Mouse (Mus musculus): ENCODE data around the gene Vasn. TPM values are rescaled to one million over a fixed set of nuclear protein-coding genes. Genes with fewer than 3 reads are reported as not detected.

Gene Vasn
- polyA plus RNA-seq, 1 experiment from 2014 or later, result 2.3 TPM

DNA sequence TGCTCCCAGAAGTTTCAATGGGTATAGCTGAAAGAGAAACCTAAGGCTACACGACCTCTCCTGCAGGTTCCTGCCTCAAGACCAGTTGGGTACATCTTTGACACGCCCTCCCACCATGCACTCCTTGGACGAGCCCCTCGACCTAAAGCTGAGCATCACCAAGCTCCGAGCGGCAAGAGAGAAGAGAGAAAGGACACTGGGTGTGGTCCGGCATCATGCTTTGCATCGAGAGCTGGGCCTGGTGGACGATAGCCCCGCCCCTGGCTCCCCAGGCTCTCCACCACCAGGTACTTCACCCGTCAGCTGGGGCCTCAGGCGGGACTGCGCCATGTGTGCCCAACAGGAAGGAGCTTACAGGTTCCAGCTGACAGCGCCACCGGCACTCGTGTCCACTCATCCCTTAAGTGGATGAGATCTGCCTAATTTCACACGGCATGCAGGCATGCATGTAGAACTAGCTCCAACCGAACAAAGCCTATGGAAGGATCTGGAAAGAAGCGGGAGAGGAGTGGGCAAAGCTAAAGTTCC lies 31.1 kb upstream of the Vasn start:
- no peak overlapping the region for H3K27ac ChIP-seq
- 83% methylated on average over 19 of the region's 19 CpGs for WGBS
- no peak for ATAC-seq

DNA sequence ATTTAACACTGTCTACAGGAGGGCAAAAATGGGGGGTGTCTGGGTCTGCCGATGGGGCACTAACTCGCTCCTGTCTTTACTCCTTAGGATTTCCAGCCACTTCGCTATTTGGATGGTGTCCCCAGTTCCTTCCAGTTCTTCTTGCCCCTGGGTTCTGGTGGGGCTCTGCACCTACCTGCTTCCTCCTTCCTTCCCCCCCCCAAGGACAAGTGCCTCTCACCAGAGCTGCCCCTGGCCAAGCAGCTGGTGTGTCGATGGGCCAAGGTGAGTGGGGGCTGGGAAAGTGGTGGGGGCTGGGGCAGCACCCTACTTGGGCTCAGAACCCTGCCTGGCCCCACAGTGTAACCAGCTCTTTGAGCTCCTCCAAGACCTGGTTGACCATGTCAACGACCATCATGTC lies 28.5 kb upstream of the Vasn start:
- Histone ChIP-seq H3K27ac (no peak overlapping the region), H3K36me3 (ENCODE audit: poor library complexity, severe bottlenecking) (peaks cover 73% of the 10 kb centered on the region), H3K9ac (no peak overlapping the region), H3K4me1 (peaks cover 15% of the 10 kb centered on the region), H3K9me3 (replicated peaks) (no peaks in the 10 kb centered on the region), H3K4me2 (no peak overlapping the region), H3K27me3 (no peaks in the 10 kb centered on the region), H3K4me3 (no peak overlapping the region)
- 94% methylated on average over 5 of the region's 5 CpGs for WGBS
- no peak for ATAC-seq

More for the DNA sequence above, 31.1 kb upstream of the Vasn start:
- H3K4me1 ChIP-seq, result peaks cover 39% of the 10 kb centered on the region
- no peaks in the 10 kb centered on the region for H3K9me3 ChIP-seq (replicated peaks)
- no peak overlapping the region for H3K4me3 ChIP-seq
- H3K4me2 ChIP-seq, result no peak overlapping the region
- H3K27me3 ChIP-seq, result no peaks in the 10 kb centered on the region
- no peak overlapping the region for H3K9ac ChIP-seq
- peaks cover 47% of the 10 kb centered on the region for H3K36me3 ChIP-seq (ENCODE audit: poor library complexity, severe bottlenecking)

DNA sequence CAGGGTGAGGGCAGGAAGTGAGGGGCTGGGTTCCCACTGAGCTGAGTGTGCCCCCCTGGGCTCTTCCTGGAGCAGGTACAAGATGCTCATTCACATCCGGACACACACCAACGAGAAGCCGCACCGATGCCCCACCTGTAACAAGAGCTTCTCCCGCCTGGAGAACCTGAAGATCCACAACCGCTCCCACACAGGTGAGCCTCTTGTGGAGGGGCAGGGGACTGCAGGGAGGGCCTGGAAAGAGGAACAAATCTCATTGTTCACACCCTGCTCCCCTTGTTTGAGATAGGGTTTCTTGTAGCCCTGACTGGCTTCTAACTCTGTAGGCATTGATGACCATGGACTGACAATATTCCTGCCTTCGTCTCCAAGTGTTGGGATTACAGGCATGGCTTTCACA lies 28.1 kb upstream of the Vasn start:
- Histone ChIP-seq H3K4me1 (peaks cover 10% of the 10 kb centered on the region), H3K27me3 (no peaks in the 10 kb centered on the region), H3K4me2 (no peak overlapping the region), H3K9ac (no peak overlapping the region), H3K27ac (no peak overlapping the region), H3K4me3 (no peak overlapping the region), H3K36me3 (ENCODE audit: poor library complexity, severe bottlenecking) (peaks cover 78% of the 10 kb centered on the region), H3K9me3 (replicated peaks) (no peaks in the 10 kb centered on the region)
- WGBS, result 93% methylated on average over 7 of the region's 7 CpGs
- ATAC-seq, result no peak

DNA sequence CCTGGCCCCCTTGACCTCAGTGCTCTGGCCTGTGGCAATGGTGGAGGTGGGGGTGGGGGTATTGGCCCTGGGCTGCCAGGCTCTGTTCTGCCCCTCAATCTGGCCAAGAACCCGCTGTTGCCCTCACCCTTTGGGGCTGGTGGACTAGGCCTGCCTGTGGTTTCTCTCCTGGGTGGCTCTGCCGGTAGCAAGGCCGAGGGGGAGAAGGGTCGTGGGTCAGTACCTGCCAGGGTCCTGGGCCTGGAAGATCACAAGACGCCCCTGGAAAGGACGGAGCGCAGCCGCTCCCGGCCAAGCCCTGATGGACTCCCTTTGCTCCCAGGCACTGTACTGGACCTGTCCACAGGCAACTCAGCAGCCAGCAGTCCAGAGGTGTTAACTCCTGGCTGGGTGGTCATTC lies 26.0 kb upstream of the Vasn start:
- WGBS, result 96% methylated on average over 9 of the region's 9 CpGs
- H3K27me3 ChIP-seq, result no peaks in the 10 kb centered on the region
- H3K9me3 ChIP-seq (replicated peaks), result no peaks in the 10 kb centered on the region
- no peak for ATAC-seq
- H3K4me2 ChIP-seq, result no peak overlapping the region
- H3K27ac ChIP-seq, result no peak overlapping the region
- peaks cover 93% of the 10 kb centered on the region for H3K36me3 ChIP-seq (ENCODE audit: poor library complexity, severe bottlenecking)
- H3K9ac ChIP-seq, result no peak overlapping the region
- no peaks in the 10 kb centered on the region for H3K4me1 ChIP-seq
- no peak overlapping the region for H3K4me3 ChIP-seq

DNA sequence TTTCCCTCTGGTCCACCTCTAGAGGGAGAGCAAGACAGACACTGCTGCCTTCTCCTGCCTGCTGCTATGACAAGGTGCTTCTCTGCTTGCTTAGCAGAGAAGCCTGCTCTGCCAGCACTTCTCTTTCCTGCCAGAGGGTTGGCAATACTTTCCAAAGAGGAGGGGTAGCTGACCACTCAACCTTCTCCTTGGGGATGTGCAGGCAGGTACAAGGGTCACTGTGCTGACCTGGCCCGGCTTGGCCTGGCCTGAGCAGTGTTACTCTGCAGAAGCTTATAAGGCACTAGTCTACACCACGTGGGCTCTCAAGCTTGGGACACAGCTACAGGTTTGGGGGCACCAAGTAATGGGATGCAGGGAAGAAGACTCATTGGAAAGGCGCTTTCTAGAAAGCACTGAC lies 25.1 kb upstream of the Vasn start:
- no peak overlapping the region for H3K9ac ChIP-seq
- H3K4me2 ChIP-seq, result no peak overlapping the region
- no peaks in the 10 kb centered on the region for H3K4me1 ChIP-seq
- peaks cover 92% of the 10 kb centered on the region for H3K36me3 ChIP-seq (ENCODE audit: poor library complexity, severe bottlenecking)
- no peak for ATAC-seq
- H3K27me3 ChIP-seq, result no peaks in the 10 kb centered on the region
- H3K27ac ChIP-seq, result no peak overlapping the region
- WGBS, result 90% methylated on average over 3 of the region's 3 CpGs
- H3K4me3 ChIP-seq, result no peak overlapping the region
- no peaks in the 10 kb centered on the region for H3K9me3 ChIP-seq (replicated peaks)

DNA sequence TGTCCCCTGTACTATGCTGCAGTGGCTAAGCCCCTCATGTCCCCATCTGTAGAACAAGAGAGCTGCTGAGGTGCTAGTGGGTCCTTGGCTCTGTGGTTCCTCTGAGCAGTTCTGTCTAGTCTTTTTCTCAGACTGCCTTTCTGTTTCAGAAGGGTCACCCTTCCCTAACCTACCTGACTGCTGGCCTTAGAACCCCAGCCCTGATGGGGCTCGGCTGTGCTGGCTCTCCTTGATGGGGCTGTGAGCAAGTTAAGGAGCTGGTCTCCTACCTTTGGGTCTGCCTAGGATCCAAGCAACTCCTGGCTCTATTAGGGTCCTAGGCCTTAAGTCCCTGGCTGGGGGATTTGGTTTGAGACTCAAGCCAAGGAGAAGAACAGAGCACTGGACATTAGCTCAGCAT lies 24.4 kb upstream of the Vasn start:
- H3K9me3 ChIP-seq (replicated peaks), result no peaks in the 10 kb centered on the region
- H3K4me2 ChIP-seq, result no peak overlapping the region
- ATAC-seq, result no peak
- H3K36me3 ChIP-seq (ENCODE audit: poor library complexity, severe bottlenecking), result peaks cover 92% of the 10 kb centered on the region
- H3K4me1 ChIP-seq, result no peaks in the 10 kb centered on the region
- no peaks in the 10 kb centered on the region for H3K27me3 ChIP-seq
- no peak overlapping the region for H3K9ac ChIP-seq
- WGBS, result 96% methylated on average over 1 of the region's 1 CpGs
- no peak overlapping the region for H3K4me3 ChIP-seq
- no peak overlapping the region for H3K27ac ChIP-seq

DNA sequence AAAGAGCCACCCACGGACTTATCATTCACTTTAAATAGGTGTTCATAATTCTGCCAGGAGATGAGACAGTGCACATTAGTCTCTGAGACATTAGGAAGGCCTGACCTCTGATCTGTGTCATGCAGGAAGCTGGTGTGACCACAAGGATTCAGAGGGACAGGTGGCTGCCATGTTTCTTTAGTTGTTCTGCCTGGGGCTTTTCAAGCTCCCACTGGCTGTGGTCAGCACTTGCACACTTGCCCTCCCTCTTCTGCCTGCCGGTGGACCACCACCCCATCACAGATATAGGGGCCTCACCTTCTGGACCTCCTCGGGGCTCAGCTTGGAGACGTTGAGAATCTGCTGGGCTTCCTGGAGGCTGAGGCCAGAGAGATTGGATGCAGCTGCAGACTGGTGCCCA lies 22.9 kb upstream of the Vasn start:
- Histone ChIP-seq H3K4me2 (no peak overlapping the region), H3K36me3 (ENCODE audit: poor library complexity, severe bottlenecking) (peaks cover 80% of the 10 kb centered on the region), H3K4me3 (no peak overlapping the region), H3K27me3 (no peaks in the 10 kb centered on the region), H3K4me1 (no peaks in the 10 kb centered on the region), H3K9me3 (replicated peaks) (no peaks in the 10 kb centered on the region), H3K9ac (no peak overlapping the region), H3K27ac (no peak overlapping the region)
- 83% methylated on average over 4 of the region's 4 CpGs for WGBS
- no peak for ATAC-seq

DNA sequence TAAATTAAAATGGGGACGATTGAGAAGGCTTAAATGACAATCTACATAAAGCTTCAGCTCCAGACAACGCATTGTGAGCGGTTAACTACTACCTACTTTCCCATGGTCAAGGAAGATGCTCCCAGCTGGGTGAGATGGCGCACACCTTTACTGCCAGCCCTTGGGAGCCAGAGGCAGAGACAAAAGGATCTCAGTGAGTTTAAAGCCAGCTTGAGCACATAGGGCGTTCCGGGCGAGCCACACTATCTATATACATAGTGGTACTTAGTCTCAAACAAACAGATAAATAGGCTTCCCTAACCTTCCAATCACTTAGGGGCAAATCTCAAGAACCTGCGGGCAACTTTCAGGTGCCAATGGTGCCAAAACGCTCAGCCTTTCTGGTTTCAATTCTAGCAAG lies 15.7 kb upstream of the Vasn start:
- peak; percentile 11; the same call in 1 of the 2 replicates for ATAC-seq
- Histone ChIP-seq H3K4me3 (peak overlapping the region; percentile 74), H3K27me3 (no peaks in the 10 kb centered on the region), H3K4me2 (peak overlapping the region; percentile 79), H3K36me3 (ENCODE audit: poor library complexity, severe bottlenecking) (peaks cover 28% of the 10 kb centered on the region), H3K9me3 (replicated peaks) (no peaks in the 10 kb centered on the region), H3K27ac (peak overlapping the region; percentile 54), H3K4me1 (peaks cover 19% of the 10 kb centered on the region), H3K9ac (peak overlapping the region; percentile 86)
- 22% methylated on average over 9 of the region's 9 CpGs for WGBS

DNA sequence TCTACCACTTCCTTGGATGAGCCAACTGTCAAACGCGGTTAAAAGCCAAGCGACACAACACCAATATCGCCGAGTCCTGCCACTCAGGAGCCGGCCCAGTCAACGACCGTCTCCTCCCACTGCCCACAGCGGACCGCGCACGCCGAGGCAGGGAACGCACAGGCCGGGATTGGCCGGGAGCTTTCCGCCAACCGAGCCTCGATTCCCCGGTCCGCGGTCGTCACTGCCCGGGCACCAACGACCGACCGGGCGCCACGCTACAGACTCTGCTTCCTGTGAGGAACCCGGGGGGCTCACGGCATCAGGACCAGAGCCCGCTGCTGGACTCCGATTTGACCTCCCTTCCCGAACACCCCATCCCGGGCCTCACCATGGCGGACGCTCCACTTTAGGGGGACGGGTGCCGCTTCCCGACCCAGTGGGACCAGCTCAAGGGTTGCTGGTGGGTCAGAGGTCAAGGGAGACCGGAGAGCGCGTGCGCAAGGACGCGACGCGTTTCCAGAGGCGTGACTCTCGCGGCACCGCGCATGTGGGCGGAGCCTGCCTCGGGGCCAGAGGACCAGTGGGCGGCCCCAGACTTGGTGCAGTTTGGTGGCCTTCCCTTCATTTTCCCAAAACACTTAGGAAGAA lies 15.1 kb upstream of the Vasn start, which contains the start of gene Pam16:
TSS of gene Pam16 (minus strand) at position 508 of the 630 bp plus-strand sequence.
- H3K27ac ChIP-seq, result peak within 1 kb of the TSS; percentile 54
- peak within 1 kb of the TSS; percentile 74 for H3K4me3 ChIP-seq
- H3K36me3 ChIP-seq (ENCODE audit: poor library complexity, severe bottlenecking), result peaks cover 25% of the 10 kb centered on the region; the same call in 1 of the 2 replicates
- H3K27me3 ChIP-seq, result no peaks in the 10 kb centered on the region
- peak within 1 kb of the TSS; percentile 86 for H3K9ac ChIP-seq
- ATAC-seq, result peak; percentile 87
- H3K4me2 ChIP-seq, result peak within 1 kb of the TSS; percentile 79
- peaks cover 19% of the 10 kb centered on the region for H3K4me1 ChIP-seq
- WGBS, result under 1% methylated on average over 56 of the region's 56 CpGs
- no peaks in the 10 kb centered on the region for H3K9me3 ChIP-seq (replicated peaks)

DNA sequence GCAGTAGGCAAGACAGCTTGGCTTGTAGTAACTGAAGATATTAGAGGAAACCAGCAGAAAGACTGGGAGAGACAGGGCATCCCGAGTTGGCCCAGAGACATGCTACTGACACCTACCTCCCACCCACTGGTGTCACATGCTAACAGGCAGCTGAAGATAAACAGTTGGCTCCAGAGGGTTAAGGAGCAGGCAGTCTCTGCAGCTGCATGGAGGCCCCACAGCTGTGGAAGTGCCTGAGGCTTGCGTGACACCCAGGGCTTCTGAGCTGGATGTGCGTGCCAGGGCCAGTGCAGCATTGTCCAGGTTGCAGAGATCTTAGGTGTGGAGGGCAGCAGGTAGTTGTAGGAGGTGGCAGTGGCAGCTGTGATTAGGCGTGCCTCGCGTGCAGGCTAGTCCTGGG lies 12.6 kb upstream of the Vasn start:
- H3K27ac ChIP-seq, result no peak overlapping the region
- ATAC-seq, result no peak
- no peaks in the 10 kb centered on the region for H3K9me3 ChIP-seq (replicated peaks)
- H3K36me3 ChIP-seq (ENCODE audit: poor library complexity, severe bottlenecking), result peaks cover 17% of the 10 kb centered on the region; the same call in 1 of the 2 replicates
- H3K4me2 ChIP-seq, result no peak overlapping the region
- H3K27me3 ChIP-seq, result no peaks in the 10 kb centered on the region
- 93% methylated on average over 6 of the region's 6 CpGs for WGBS
- peaks cover 19% of the 10 kb centered on the region for H3K4me1 ChIP-seq
- H3K4me3 ChIP-seq, result no peak overlapping the region
- no peak overlapping the region for H3K9ac ChIP-seq

DNA sequence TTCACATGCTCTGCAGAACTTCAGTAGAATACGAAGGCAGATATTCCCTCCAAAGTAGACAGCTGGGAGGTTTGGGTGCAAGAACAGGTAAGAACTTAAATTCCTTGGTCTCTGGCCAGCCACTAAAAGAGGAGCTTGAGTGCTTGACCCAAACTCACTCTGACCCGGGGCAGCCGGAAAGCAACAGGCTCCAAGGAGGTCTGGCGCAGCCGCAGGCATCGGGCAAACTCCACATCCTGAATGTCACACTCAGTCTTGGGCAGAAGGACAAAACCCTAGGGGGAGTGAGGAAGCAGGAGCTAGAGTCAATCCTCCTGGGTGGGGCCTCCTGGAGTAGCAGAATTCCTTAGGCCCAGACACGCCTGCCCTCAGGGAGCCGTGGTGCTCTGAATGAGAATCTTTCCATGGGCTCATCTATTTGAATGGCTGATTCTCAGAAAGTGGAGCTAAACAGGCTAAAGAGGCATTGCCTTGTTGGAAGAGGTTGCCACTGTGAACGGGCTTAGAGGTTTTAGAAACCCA lies 10.8 kb upstream of the Vasn start:
- H3K27me3 ChIP-seq, result no peaks in the 10 kb centered on the region
- H3K9ac ChIP-seq, result no peak overlapping the region
- peaks cover 6% of the 10 kb centered on the region for H3K4me1 ChIP-seq
- no peak overlapping the region for H3K27ac ChIP-seq
- no peak overlapping the region for H3K4me3 ChIP-seq
- H3K4me2 ChIP-seq, result no peak overlapping the region
- no peak for ATAC-seq
- WGBS, result 90% methylated on average over 9 of the region's 9 CpGs
- H3K36me3 ChIP-seq (ENCODE audit: poor library complexity, severe bottlenecking), result peaks cover 28% of the 10 kb centered on the region
- no peaks in the 10 kb centered on the region for H3K9me3 ChIP-seq (replicated peaks)

DNA sequence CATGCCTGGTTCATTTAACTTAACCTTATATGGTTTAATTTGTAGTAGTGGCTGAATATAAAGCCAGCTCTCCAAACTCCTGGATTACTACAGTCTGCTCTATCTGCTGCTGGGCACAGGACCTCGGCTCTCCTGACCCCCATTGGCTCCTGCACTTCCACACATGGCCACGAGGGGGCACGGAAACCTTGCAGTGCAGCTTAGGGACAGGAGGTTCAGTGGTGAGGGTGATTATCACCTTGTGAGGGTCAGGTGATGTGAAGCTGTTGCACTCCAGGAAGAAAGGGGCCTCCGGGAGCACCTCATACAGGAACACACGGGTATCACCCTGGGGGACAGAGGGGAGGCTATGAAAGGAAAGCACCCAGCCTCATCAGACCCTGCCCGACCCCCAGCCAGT lies 9.8 kb upstream of the Vasn start:
- peak; percentile 25 for ATAC-seq
- no peak overlapping the region for H3K9ac ChIP-seq

More for the DNA sequence above, 9.8 kb upstream of the Vasn start:
- Histone ChIP-seq H3K4me2 (no peak overlapping the region), H3K27me3 (no peaks in the 10 kb centered on the region), H3K36me3 (ENCODE audit: poor library complexity, severe bottlenecking) (peaks cover 29% of the 10 kb centered on the region), H3K9me3 (replicated peaks) (no peaks in the 10 kb centered on the region), H3K4me1 (0 out of 2 replicates have a peak, but pooled peaks cover 3% of the 10 kb centered on the region), H3K27ac (no peak overlapping the region), H3K4me3 (no peak overlapping the region)
- 24% methylated on average over 6 of the region's 6 CpGs for WGBS
